Mouse (Mus musculus): ENCODE results near the gene Actl6a. TPM values are rescaled to one million over a fixed set of nuclear protein-coding genes. Genes with fewer than 3 reads are reported as not detected.

The Actl6a gene
- polyA plus RNA-seq, 1 experiment from 2014 or later, result 289 TPM

Other genes starting within 250 kb of the Actl6a start
- 0.16 TPM in 1 of 2 replicates, not detected in the other for gene Kcnmb3, start 214.1 kb upstream of the Actl6a start, polyA plus RNA-seq (2016; fragmentation: Nextera tagmentation; extraction: Ambion mirVana)
- gene Zfp639, start 196.0 kb upstream of the Actl6a start, polyA plus RNA-seq (2016; fragmentation: Nextera tagmentation; extraction: Ambion mirVana), result 45.2 and 46.5 TPM in 2 replicates
- gene Mfn1, start 176.8 kb upstream of the Actl6a start, polyA plus RNA-seq (2016; fragmentation: Nextera tagmentation; extraction: Ambion mirVana), result 27.2 and 29.6 TPM in 2 replicates
- 36.7 and 38.4 TPM in 2 replicates for gene Gnb4, start 89.7 kb upstream of the Actl6a start, polyA plus RNA-seq (2016; fragmentation: Nextera tagmentation; extraction: Ambion mirVana)
- gene Ndufb5, start 30.7 kb downstream of the Actl6a start, polyA plus RNA-seq (2016; fragmentation: Nextera tagmentation; extraction: Ambion mirVana), result 256 and 258 TPM in 2 replicates
- 35.4 and 39.7 TPM in 2 replicates for gene Mrpl47, start 31.3 kb downstream of the Actl6a start, polyA plus RNA-seq (2016; fragmentation: Nextera tagmentation; extraction: Ambion mirVana)
- 5.8 and 7.5 TPM in 2 replicates for gene Usp13, start 111.2 kb downstream of the Actl6a start, polyA plus RNA-seq (2016; fragmentation: Nextera tagmentation; extraction: Ambion mirVana)